Mouse (Mus musculus) C2C12 (cell line): ENCODE measurements around the gene Anapc13.

ENCODE experiments used
- CEBPB ChIP-seq: IDR thresholded peaks from one replicate; pipeline ENCODE4 v1.6.1; 2011; ENCODE audit warnings: low read depth, mild to moderate bottlenecking, control low read depth, moderate library complexity
- MYOG ChIP-seq: IDR thresholded peaks from one replicate; pipeline ENCODE4 v1.6.1; 2011; ENCODE audit not compliant: control insufficient read depth, insufficient read length; ENCODE audit errors: extremely low read depth

- TF ChIP-seq CEBPB (no peak), MYOG (no peak)
Measured at GRCm38 (mm10) chr9:102668906-102669305, 42.8 kb downstream of the Anapc13 start.
